Mouse (Mus musculus): ENCODE measurements around the gene Hk3.

Hk3 gene

GRCm38 (mm10) chr13:55002090-55002489 is 19.1 kb downstream of the Hk3 start:
- no peak for DNase-seq (ENCODE audit: low read depth, low spot score)

GRCm38 (mm10) chr13:55000433-55000832 is 20.8 kb downstream of the Hk3 start:
- no peak for DNase-seq (ENCODE audit: low read depth, low spot score)

GRCm38 (mm10) chr13:54997568-54997967 is 23.6 kb downstream of the Hk3 start:
- no peak for DNase-seq (ENCODE audit: low read depth, low spot score)

- no peak for DNase-seq (ENCODE audit: low read depth, low spot score)
Observed at GRCm38 (mm10) chr13:54995161-54995560, 26.0 kb downstream of the Hk3 start.

- DNase-seq (ENCODE audit: low read depth, low spot score): no peak
Observed at GRCm38 (mm10) chr13:54994576-54994975, 26.6 kb downstream of the Hk3 start.

- no peak for DNase-seq (ENCODE audit: low read depth, low spot score)
Observed at GRCm38 (mm10) chr13:54992215-54992614, 29.0 kb downstream of the Hk3 start.

GRCm38 (mm10) chr13:54988181-54988760 is 32.9 kb downstream of the Hk3 start:
- DNase-seq (ENCODE audit: low read depth, low spot score): no peak

- DNase-seq (ENCODE audit: low read depth, low spot score): no peak
Observed at GRCm38 (mm10) chr13:54987405-54987804, 33.8 kb downstream of the Hk3 start.

- no peak for DNase-seq (ENCODE audit: low read depth, low spot score)
Observed at GRCm38 (mm10) chr13:54983614-54984013, 37.6 kb downstream of the Hk3 start.

GRCm38 (mm10) chr13:54983001-54983400 is 38.2 kb downstream of the Hk3 start:
- DNase-seq (ENCODE audit: low read depth, low spot score): no peak

GRCm38 (mm10) chr13:54980957-54981356 is 40.2 kb downstream of the Hk3 start:
- no peak for DNase-seq (ENCODE audit: low read depth, low spot score)

GRCm38 (mm10) chr13:54978804-54979203 is 42.4 kb downstream of the Hk3 start:
- no peak for DNase-seq (ENCODE audit: low read depth, low spot score)

GRCm38 (mm10) chr13:54975546-54975945 is 45.6 kb downstream of the Hk3 start:
- DNase-seq (ENCODE audit: low read depth, low spot score): no peak

- peak; percentile 76 for DNase-seq (ENCODE audit: low read depth, low spot score)
Observed at GRCm38 (mm10) chr13:54970521-54971247, 50.5 kb downstream of the Hk3 start.

- no peak for DNase-seq (ENCODE audit: low read depth, low spot score)
Observed at GRCm38 (mm10) chr13:54969513-54969912, 51.7 kb downstream of the Hk3 start.

GRCm38 (mm10) chr13:54968636-54969035 is 52.5 kb downstream of the Hk3 start:
- DNase-seq (ENCODE audit: low read depth, low spot score): no peak

- no peak for DNase-seq (ENCODE audit: low read depth, low spot score)
Observed at GRCm38 (mm10) chr13:54967501-54967900, 53.7 kb downstream of the Hk3 start.

- no peak for DNase-seq (ENCODE audit: low read depth, low spot score)
Observed at GRCm38 (mm10) chr13:54965256-54965655, 55.9 kb downstream of the Hk3 start.

- no peak for DNase-seq (ENCODE audit: low read depth, low spot score)
Observed at GRCm38 (mm10) chr13:54960491-54960890, 60.7 kb downstream of the Hk3 start.

- no peak for DNase-seq (ENCODE audit: low read depth, low spot score)
Observed at GRCm38 (mm10) chr13:54959842-54960241, 61.3 kb downstream of the Hk3 start.

GRCm38 (mm10) chr13:54959059-54959701 is 62.0 kb downstream of the Hk3 start:
- no peak for DNase-seq (ENCODE audit: low read depth, low spot score)

GRCm38 (mm10) chr13:54957281-54957680 is 63.9 kb downstream of the Hk3 start:
- no peak for DNase-seq (ENCODE audit: low read depth, low spot score)

All from forelimb bud, embryonic 11.5 days (tissue).